Mouse (Mus musculus) hindbrain, embryonic 11.5 days (tissue): ENCODE data around the gene Zfp365. TPM values are rescaled to one million over a fixed set of nuclear protein-coding genes. Genes with fewer than 3 reads are reported as not detected.

ENCODE experiments used
- ATAC-seq: fragments of 200-750 bp; cut with Nextera tagmentation; 2 replicates; pipeline ENCODE4 v1.8.0; 2017; ENCODE audit warnings: mild to moderate bottlenecking, moderate TSS enrichment, moderate library complexity; ENCODE audit not compliant: low FRiP score
- DNase-seq: peaks from one replicate; pipeline ENCODE4 v3.0.0-alpha.2; 2015; ENCODE audit warnings: low spot score
- H3K27ac ChIP-seq: fragments of 300-500 bp; sonication (generic); 2 replicates; pipeline ENCODE4 v1.5.1; 2014; ENCODE audit warnings: mild to moderate bottlenecking, low read depth, low read length
- H3K27me3 ChIP-seq: fragments of 300-500 bp; sonication (generic); 2 replicates; pipeline ENCODE4 v1.6.1; 2014; ENCODE audit warnings: mild to moderate bottlenecking, low read length, moderate library complexity, mixed read lengths; ENCODE audit not compliant: control insufficient read depth, insufficient read depth
- H3K36me3 ChIP-seq: fragments of 300-500 bp; sonication (generic); 2 replicates; pipeline ENCODE4 v1.6.1; 2014; ENCODE audit warnings: mild to moderate bottlenecking, low read length, moderate library complexity, mixed read lengths; ENCODE audit not compliant: control insufficient read depth, insufficient read depth
- H3K4me1 ChIP-seq: fragments of 300-500 bp; sonication (generic); replicated peaks from 2 replicates; pipeline ENCODE4 v1.6.1; 2014; ENCODE audit warnings: low read length, mixed read lengths; ENCODE audit not compliant: control insufficient read depth, insufficient read depth
- H3K4me2 ChIP-seq: fragments of 300-500 bp; sonication (generic); replicated peaks from 2 replicates; pipeline ENCODE4 v1.6.1; 2014; ENCODE audit warnings: mild to moderate bottlenecking, low read depth, low read length
- H3K4me3 ChIP-seq: fragments of 300-500 bp; sonication (generic); 2 replicates; pipeline ENCODE4 v1.5.1; 2014; ENCODE audit warnings: low read depth, low read length
- H3K9ac ChIP-seq: fragments of 300-500 bp; sonication (generic); 2 replicates; pipeline ENCODE4 v1.6.1; 2014; ENCODE audit warnings: low read depth, low read length
- H3K9me3 ChIP-seq: fragments of 300-500 bp; sonication (generic); 2 replicates; pipeline ENCODE4 v1.6.1; 2016; ENCODE audit warnings: low read length; ENCODE audit not compliant: control insufficient read depth
- WGBS: fragments of 180-500 bp; shearing (Covaris S2); extraction: QIAGEN DNeasy Blood & Tissue Kit; methylation state at CpG from one replicate; pipeline ENCODE4 v1.1.7; 2014; 5-methylcytosine and 5-hydroxymethylcytosine counted together
- polyA plus RNA-seq: library from polyadenylated mRNA; unstranded; fragments of >200 nt; fragmentation: Nextera tagmentation; extraction: Ambion mirVana; gene quantifications from 2 replicates; pipeline ENCODE4 v1.2.1, GENCODE M21; 2014

Zfp365 gene
- 1.2 and 2.2 TPM in 2 replicates for polyA plus RNA-seq

GRCm38 (mm10) chr10:67912337-67912776, at the start of gene Zfp365:
Gene Zfp365, minus strand, starts transcription at chr10:67912662.
- Histone ChIP-seq H3K4me1 (no peaks in the 10 kb centered on the region), H3K27me3 (no peaks in the 10 kb centered on the region), H3K36me3 (no peaks in the 10 kb centered on the region), H3K27ac (no peak within 1 kb of the TSS), H3K9me3 (no peaks in the 10 kb centered on the region), H3K4me2 (peak within 1 kb of the TSS; percentile 97), H3K9ac (peak within 1 kb of the TSS; percentile 64), H3K4me3 (peak within 1 kb of the TSS; percentile 71)
- peak; percentile 91 for ATAC-seq
- peak; percentile 81 for DNase-seq
- WGBS, result 0% methylated on average over 42 of the region's 43 CpGs

- Histone ChIP-seq H3K4me3 (no peak overlapping the region), H3K36me3 (no peaks in the 10 kb centered on the region), H3K9me3 (no peaks in the 10 kb centered on the region), H3K27me3 (no peaks in the 10 kb centered on the region), H3K27ac (no peak overlapping the region), H3K9ac (no peak overlapping the region), H3K4me2 (no peak overlapping the region), H3K4me1 (no peaks in the 10 kb centered on the region)
- WGBS, result 68% methylated on average over 3 of the region's 3 CpGs
- DNase-seq, result no peak
- ATAC-seq, result no peak
Observed at GRCm38 (mm10) chr10:67959982-67960381, 47.5 kb upstream of the Zfp365 start.

- H3K4me1 ChIP-seq, result no peaks in the 10 kb centered on the region
- no peaks in the 10 kb centered on the region for H3K36me3 ChIP-seq
- H3K4me2 ChIP-seq, result no peak overlapping the region
- H3K27me3 ChIP-seq, result no peaks in the 10 kb centered on the region
- DNase-seq (no peak), ATAC-seq (no peak)
- H3K9me3 ChIP-seq, result no peaks in the 10 kb centered on the region
- 88% methylated on average over 2 of the region's 2 CpGs for WGBS
- H3K27ac ChIP-seq, result no peak overlapping the region
- no peak overlapping the region for H3K4me3 ChIP-seq
- H3K9ac ChIP-seq, result no peak overlapping the region
Observed at GRCm38 (mm10) chr10:67955982-67956381, 43.5 kb upstream of the Zfp365 start.

GRCm38 (mm10) chr10:67951690-67952089, 39.2 kb upstream of the Zfp365 start:
- ATAC-seq (no peak), DNase-seq (no peak)
- Histone ChIP-seq H3K4me2 (no peak overlapping the region), H3K4me3 (no peak overlapping the region), H3K9me3 (no peaks in the 10 kb centered on the region), H3K4me1 (no peaks in the 10 kb centered on the region), H3K27ac (no peak overlapping the region), H3K9ac (no peak overlapping the region), H3K36me3 (no peaks in the 10 kb centered on the region), H3K27me3 (no peaks in the 10 kb centered on the region)
- WGBS, result 83% methylated on average over 4 of the region's 4 CpGs

GRCm38 (mm10) chr10:67950059-67950748, 37.7 kb upstream of the Zfp365 start:
- DNase-seq (no peak), ATAC-seq (no peak)
- Histone ChIP-seq H3K9me3 (no peaks in the 10 kb centered on the region), H3K4me2 (no peak overlapping the region), H3K36me3 (no peaks in the 10 kb centered on the region), H3K27ac (no peak overlapping the region), H3K27me3 (no peaks in the 10 kb centered on the region), H3K4me3 (no peak overlapping the region), H3K4me1 (no peaks in the 10 kb centered on the region), H3K9ac (no peak overlapping the region)
- 86% methylated on average over 8 of the region's 8 CpGs for WGBS

GRCm38 (mm10) chr10:67943513-67943912, 31.1 kb upstream of the Zfp365 start:
- 79% methylated on average over 4 of the region's 4 CpGs for WGBS
- ATAC-seq, result no peak

GRCm38 (mm10) chr10:67939546-67939945, 27.1 kb upstream of the Zfp365 start:
- Histone ChIP-seq H3K4me3 (no peak overlapping the region), H3K27ac (no peak overlapping the region), H3K4me2 (no peak overlapping the region), H3K9me3 (no peaks in the 10 kb centered on the region), H3K4me1 (no peaks in the 10 kb centered on the region), H3K27me3 (no peaks in the 10 kb centered on the region), H3K36me3 (no peaks in the 10 kb centered on the region), H3K9ac (no peak overlapping the region)
- WGBS, result 80% methylated on average over 12 of the region's 12 CpGs
- ATAC-seq, result no peak
- DNase-seq, result no peak

More at GRCm38 (mm10) chr10:67943513-67943912, 31.1 kb upstream of the Zfp365 start:
- Histone ChIP-seq H3K4me1 (no peaks in the 10 kb centered on the region), H3K9me3 (no peaks in the 10 kb centered on the region), H3K27ac (no peak overlapping the region), H3K4me2 (no peak overlapping the region), H3K36me3 (no peaks in the 10 kb centered on the region), H3K27me3 (no peaks in the 10 kb centered on the region), H3K4me3 (no peak overlapping the region), H3K9ac (no peak overlapping the region)
- no peak for DNase-seq

GRCm38 (mm10) chr10:67937775-67938174, 25.3 kb upstream of the Zfp365 start:
- no peaks in the 10 kb centered on the region for H3K4me1 ChIP-seq
- ATAC-seq (no peak), DNase-seq (no peak)
- H3K4me2 ChIP-seq, result no peak overlapping the region
- WGBS, result 93% methylated on average over 5 of the region's 5 CpGs
- no peaks in the 10 kb centered on the region for H3K9me3 ChIP-seq
- no peaks in the 10 kb centered on the region for H3K36me3 ChIP-seq
- H3K27ac ChIP-seq, result no peak overlapping the region
- no peak overlapping the region for H3K4me3 ChIP-seq
- no peak overlapping the region for H3K9ac ChIP-seq
- no peaks in the 10 kb centered on the region for H3K27me3 ChIP-seq

GRCm38 (mm10) chr10:67936944-67937343, 24.5 kb upstream of the Zfp365 start:
- ATAC-seq, result no peak
- WGBS, result 81% methylated on average over 4 of the region's 4 CpGs
- H3K4me1 ChIP-seq, result no peaks in the 10 kb centered on the region

More at GRCm38 (mm10) chr10:67936944-67937343, 24.5 kb upstream of the Zfp365 start:
- Histone ChIP-seq H3K27ac (no peak overlapping the region), H3K9me3 (no peaks in the 10 kb centered on the region), H3K27me3 (no peaks in the 10 kb centered on the region), H3K36me3 (no peaks in the 10 kb centered on the region), H3K9ac (no peak overlapping the region), H3K4me2 (no peak overlapping the region), H3K4me3 (no peak overlapping the region)
- DNase-seq, result no peak
